Mouse (Mus musculus): ENCODE measurements at regions not wholly inside any gene's neighbourhood (a gene's known extent, or its start where the extent isn't known, plus 50 kb on each side); places are given as distances from the start of the nearest gene placed in this dataset.

GRCm38 (mm10) chr5:42969209-42969608 is 263.8 kb upstream of the Cpeb2 start:
- TF ChIP-seq ZNF384 (IDR thresholded peaks at IDR 0.05; ENCODE audit: low read depth, low read length) (no peak), CHD2 (IDR thresholded peaks at IDR 0.05; ENCODE audit: low read depth, low read length) (no peak), MAFK (IDR thresholded peaks at IDR 0.05; ENCODE audit: insufficient read depth, low read depth, low read length) (no peak), ZC3H11A (IDR thresholded peaks at IDR 0.05; ENCODE audit: borderline replicate concordance, low read depth, low read length) (no peak), HCFC1 (IDR thresholded peaks at IDR 0.05; ENCODE audit: borderline replicate concordance, insufficient read depth, low read length) (no peak)

All from ES-E14 (cell line).